Mouse (Mus musculus): Measurements from ENCODE around the gene C330007P06Rik.
A peak's percentile ranks its signal among the peaks of the same experiment; 100 is the strongest.
"Not testable (repeated sequence)": the region's sequence is repeated elsewhere in the genome, so short reads cannot be mapped to it uniquely, and the experiment has no call there.

The C330007P06Rik gene

GRCm38 (mm10) chrX:36799131-36799879 lies 74.6 kb downstream of the C330007P06Rik start:
- no peak for DNase-seq (ENCODE audit: low spot score in 2 of 2)

- not testable (repeated sequence) for DNase-seq (ENCODE audit: low spot score in 2 of 2)
Observed at GRCm38 (mm10) chrX:36796734-36797133, 77.2 kb downstream of the C330007P06Rik start.

GRCm38 (mm10) chrX:36796163-36796581 lies 77.7 kb downstream of the C330007P06Rik start:
- peak; percentile 86 to 89 for DNase-seq (ENCODE audit: low spot score in 2 of 2)

GRCm38 (mm10) chrX:36795424-36796162 lies 78.3 kb downstream of the C330007P06Rik start, which contains the start of gene Slc25a5:
Slc25a5 (plus strand) TSS chrX:36795651.
- DNase-seq (ENCODE audit: low spot score in 2 of 2) = peak; percentile 88 to 91

- DNase-seq (ENCODE audit: low spot score in 2 of 2) = no peak
Observed at GRCm38 (mm10) chrX:36794571-36794970, 79.3 kb downstream of the C330007P06Rik start.

- no peak for DNase-seq (ENCODE audit: low spot score in 2 of 2)
Observed at GRCm38 (mm10) chrX:36789360-36789759, 84.6 kb downstream of the C330007P06Rik start.

GRCm38 (mm10) chrX:36777694-36778093 lies 96.2 kb downstream of the C330007P06Rik start:
- no peak for DNase-seq (ENCODE audit: low spot score in 2 of 2)

GRCm38 (mm10) chrX:36775520-36775919 lies 98.4 kb downstream of the C330007P06Rik start:
- DNase-seq (ENCODE audit: low spot score in 2 of 2) = no peak

Data from right cerebral cortex, postnatal 10 days (tissue).